Mouse (Mus musculus) mesoderm, embryonic 11.5 days (tissue): ENCODE results near the gene Strn.
"Not testable (repeated sequence)": the region's sequence is repeated elsewhere in the genome, so short reads cannot be mapped to it uniquely, and the experiment has no call there.

ENCODE experiments used
- DNase-seq: peaks from one replicate; pipeline ENCODE4 v3.0.0-alpha.2; 2012; ENCODE audit warnings: low read depth, low spot score

Strn gene

GRCm38 (mm10) chr17:78710258-78710657 is 26.7 kb downstream of the Strn start:
- DNase-seq, result no peak

GRCm38 (mm10) chr17:78708422-78708821 is 28.6 kb downstream of the Strn start:
- DNase-seq, result no peak

- no peak for DNase-seq
Observed at GRCm38 (mm10) chr17:78702988-78703387, 34.0 kb downstream of the Strn start.

GRCm38 (mm10) chr17:78698965-78699364 is 38.0 kb downstream of the Strn start:
- DNase-seq, result no peak

GRCm38 (mm10) chr17:78697462-78697861 is 39.5 kb downstream of the Strn start:
- no peak for DNase-seq

GRCm38 (mm10) chr17:78696922-78697321 is 40.1 kb downstream of the Strn start:
- DNase-seq, result no peak

- not testable (repeated sequence) for DNase-seq
Observed at GRCm38 (mm10) chr17:78689231-78689630, 47.8 kb downstream of the Strn start.

- DNase-seq, result no peak
Observed at GRCm38 (mm10) chr17:78687971-78688370, 49.0 kb downstream of the Strn start.

GRCm38 (mm10) chr17:78685004-78685403 is 52.0 kb downstream of the Strn start:
- DNase-seq, result no peak

- no peak for DNase-seq
Observed at GRCm38 (mm10) chr17:78682351-78682750, 54.6 kb downstream of the Strn start.

GRCm38 (mm10) chr17:78679503-78679902 is 57.5 kb downstream of the Strn start:
- no peak for DNase-seq

- DNase-seq, result no peak
Observed at GRCm38 (mm10) chr17:78676813-78677212, 60.2 kb downstream of the Strn start.

- no peak for DNase-seq
Observed at GRCm38 (mm10) chr17:78664962-78665545, 71.9 kb downstream of the Strn start.

- no peak for DNase-seq
Observed at GRCm38 (mm10) chr17:78654841-78655240, 82.2 kb downstream of the Strn start.

- no peak for DNase-seq
Observed at GRCm38 (mm10) chr17:78643853-78644475, 93.0 kb downstream of the Strn start.

GRCm38 (mm10) chr17:78642259-78642658 is 94.7 kb downstream of the Strn start:
- DNase-seq, result no peak

- no peak for DNase-seq
Observed at GRCm38 (mm10) chr17:78640387-78640786, 96.6 kb downstream of the Strn start.

GRCm38 (mm10) chr17:78639099-78639498 is 97.9 kb downstream of the Strn start:
- no peak for DNase-seq

- no peak for DNase-seq
Observed at GRCm38 (mm10) chr17:78637140-78637539, 99.9 kb downstream of the Strn start.

- DNase-seq, result no peak
Observed at GRCm38 (mm10) chr17:78635616-78636015, 101.4 kb downstream of the Strn start.

- DNase-seq, result no peak
Observed at GRCm38 (mm10) chr17:78624941-78625340, 112.1 kb downstream of the Strn start.

GRCm38 (mm10) chr17:78621863-78622262 is 115.1 kb downstream of the Strn start:
- DNase-seq, result no peak

- DNase-seq, result no peak
Observed at GRCm38 (mm10) chr17:78620740-78621139, 116.3 kb downstream of the Strn start.

- DNase-seq, result no peak
Observed at GRCm38 (mm10) chr17:78619981-78620380, 117.0 kb downstream of the Strn start.
